Mouse (Mus musculus) retina, embryonic 14.5 days (tissue): Measurements from ENCODE around the gene Ank2.

ENCODE experiments used
- DNase-seq: peaks from one replicate; pipeline ENCODE4 v3.0.0-alpha.2; 2015; ENCODE audit warnings: low spot score

Ank2 gene

GRCm38 (mm10) chr3:127116226-127116625 lies 382.9 kb downstream of the Ank2 start:
- DNase-seq: no peak

- no peak for DNase-seq
These were observed 385.9 kb downstream of the Ank2 start for GRCm38 (mm10) chr3:127113238-127113637.

- DNase-seq: no peak
These were observed 389.7 kb downstream of the Ank2 start for GRCm38 (mm10) chr3:127109413-127109812.

- DNase-seq: no peak
These were observed 390.7 kb downstream of the Ank2 start for GRCm38 (mm10) chr3:127108481-127108880.

GRCm38 (mm10) chr3:127107281-127107680 lies 391.9 kb downstream of the Ank2 start:
- DNase-seq: no peak

- DNase-seq: no peak
These were observed 397.8 kb downstream of the Ank2 start for GRCm38 (mm10) chr3:127101326-127101725.

GRCm38 (mm10) chr3:127097745-127098144 lies 401.4 kb downstream of the Ank2 start:
- DNase-seq: no peak

- DNase-seq: no peak
These were observed 402.0 kb downstream of the Ank2 start for GRCm38 (mm10) chr3:127097106-127097505.

- DNase-seq: no peak
These were observed 405.5 kb downstream of the Ank2 start for GRCm38 (mm10) chr3:127093631-127094030.

- DNase-seq: no peak
These were observed 411.6 kb downstream of the Ank2 start for GRCm38 (mm10) chr3:127087574-127087973.

- no peak for DNase-seq
These were observed 412.2 kb downstream of the Ank2 start for GRCm38 (mm10) chr3:127086834-127087506.

GRCm38 (mm10) chr3:127077369-127077768 lies 421.8 kb downstream of the Ank2 start:
- no peak for DNase-seq

- DNase-seq: peak; percentile 61
These were observed 423.4 kb downstream of the Ank2 start for GRCm38 (mm10) chr3:127075531-127076280.

GRCm38 (mm10) chr3:127071471-127071870 lies 427.7 kb downstream of the Ank2 start:
- DNase-seq: no peak

- DNase-seq: no peak
These were observed 435.3 kb downstream of the Ank2 start for GRCm38 (mm10) chr3:127063654-127064386.

GRCm38 (mm10) chr3:127059671-127060070 lies 439.5 kb downstream of the Ank2 start:
- DNase-seq: no peak

GRCm38 (mm10) chr3:127041288-127041687 lies 457.9 kb downstream of the Ank2 start:
- DNase-seq: no peak

- no peak for DNase-seq
These were observed 460.6 kb downstream of the Ank2 start for GRCm38 (mm10) chr3:127038570-127038969.

- DNase-seq: no peak
These were observed 463.0 kb downstream of the Ank2 start for GRCm38 (mm10) chr3:127036118-127036517.

GRCm38 (mm10) chr3:127035540-127035939 lies 463.6 kb downstream of the Ank2 start:
- DNase-seq: no peak

GRCm38 (mm10) chr3:127034983-127035382 lies 464.2 kb downstream of the Ank2 start:
- no peak for DNase-seq

- DNase-seq: peak; percentile 16
These were observed 475.2 kb downstream of the Ank2 start for GRCm38 (mm10) chr3:127023992-127024391.

GRCm38 (mm10) chr3:127020167-127020566 lies 479.0 kb downstream of the Ank2 start:
- no peak for DNase-seq
